39 mouse cellular contexts compared by ENCODE assay signal in genomic region chr13:59762791-59763190, GRCm38 (mm10). TPM values are rescaled to one million over a fixed set of nuclear protein-coding genes. Genes with fewer than 3 reads are reported as not detected.
DNase-seq lines count a peak whose midpoint lies in the region; ATAC-seq and TF ChIP-seq lines count a peak whose summit lies in the region.
"Had no signal": no experiment of that assay in that cellular context is flagged by ENCODE, and none has a peak within 500 bp of the region (broad histone marks: within the 10 kb centered on the region; RNA-seq: fewer than 3 reads in every experiment).

No protein-coding gene starts in this region.

- peak overlapping the region in 1 of 2 experiments; percentile 1; a peak in 3 of 4 replicates for H3K4me3 ChIP-seq in liver, embryonic 14.5 days (ENCODE audit: insufficient read depth in 1 of 2, low read depth in 2 of 2, low read length in 2 of 2)
- H3K4me3 ChIP-seq in midbrain, embryonic 16.5 days (ENCODE audit: low read depth, low read length), result no peak overlapping the region
- H3K4me3 ChIP-seq: heart, embryonic 10.5 days; heart, embryonic 15.5 days; hindbrain, embryonic 12.5 days; intestine, embryonic 15.5 days; layer of hippocampus, adult 2 months; limb, embryonic 12.5 days had no signal

- ATAC-seq in erythroid progenitor cell, adult 5-6 weeks (replicated peaks; ENCODE audit: low FRiP score, poor library complexity, severe bottlenecking), result peak; percentile 89
- peak; percentile 80 for ATAC-seq in liver, embryonic 14.5 days (ENCODE audit: insufficient read depth)
- ATAC-seq in megakaryocyte-erythroid progenitor cell, adult 5-6 weeks (replicated peaks; ENCODE audit: low FRiP score, low TSS enrichment, poor library complexity, severe bottlenecking), result peak; percentile 89
- ATAC-seq in midbrain, embryonic 16.5 days, result no peak
- ATAC-seq: forebrain, embryonic 14.5 days; hindbrain, postnatal 0 days; intestine, embryonic 15.5 days; lung, postnatal 0 days had no signal

- peaks cover 84% of the 10 kb centered on the region for H3K36me3 ChIP-seq in liver, embryonic 14.5 days (replicated peaks; ENCODE audit: control insufficient read depth, insufficient read depth, low read depth)
- H3K36me3 ChIP-seq in midbrain, embryonic 16.5 days (ENCODE audit: control insufficient read depth, insufficient read depth, low read length), result peaks cover 22% of the 10 kb centered on the region; the same call in 1 of the 2 replicates

- H3K9ac ChIP-seq in liver, embryonic 14.5 days (replicated peaks), result peak overlapping the region; percentile 52
- no peak overlapping the region for H3K9ac ChIP-seq in midbrain, embryonic 16.5 days (ENCODE audit: low read depth, low read length)
- H3K9ac ChIP-seq: heart, embryonic 15.5 days; hindbrain, embryonic 12.5 days; intestine, embryonic 15.5 days; limb, embryonic 12.5 days had no signal

- 39% methylated on average over 7 of the region's 7 CpGs for WGBS in liver, embryonic 14.5 days (ENCODE audit: insufficient replicate concordance)
- WGBS in midbrain, embryonic 16.5 days, result 93% methylated on average over 7 of the region's 7 CpGs

- peak; percentile 65 for TF ChIP-seq EP300 in liver, embryonic 14.5 days (IDR thresholded peaks at IDR 0.05; ENCODE audit: low read depth)

- no peak for TF ChIP-seq CTCF in liver, embryonic 14.5 days (IDR thresholded peaks at IDR 0.05; ENCODE audit: low read depth)

- peak overlapping the region; percentile 48 for H3K4me2 ChIP-seq in liver, embryonic 14.5 days (ENCODE audit: low read depth)
- no peak overlapping the region for H3K4me2 ChIP-seq in midbrain, embryonic 16.5 days (ENCODE audit: low read length)
- H3K4me2 ChIP-seq: heart, embryonic 15.5 days; hindbrain, embryonic 12.5 days; intestine, embryonic 15.5 days; limb, embryonic 12.5 days; midbrain, embryonic 11.5 days had no signal

- peak overlapping the region; percentile 75 for H3K27ac ChIP-seq in liver, embryonic 14.5 days
- no peak overlapping the region for H3K27ac ChIP-seq in midbrain, embryonic 16.5 days (ENCODE audit: low read length)
- H3K27ac ChIP-seq: heart, embryonic 10.5 days; heart, embryonic 15.5 days; hindbrain, embryonic 12.5 days; hindbrain, postnatal 0 days; intestine, embryonic 15.5 days; layer of hippocampus, adult 2 months; limb, embryonic 12.5 days had no signal

- peak; percentile 55 for DNase-seq in c-Kit-positive CD71-positive TER-119-positive erythroid progenitor cells, embryonic 14.5 days (ENCODE audit: low spot score)
- peak; percentile 59 to 63 (median 60) for DNase-seq in liver, embryonic 14.5 days (ENCODE audit: low read depth in 3 of 3, low spot score in 3 of 3)
- no peak for DNase-seq in testis, postnatal 14 days (ENCODE audit: low spot score)
- no peak for DNase-seq in layer of hippocampus, postnatal 36 days
- DNase-seq: adrenal gland, postnatal 10 days; B cell, adult 2 months; cerebellum, adult 18-20 months; cerebellum, postnatal 14 days; gastrocnemius, postnatal 14 days; kidney, adult 2 months; kidney, postnatal 36 days; lung, adult 18-20 months; lung, postnatal 4 days; right cerebral cortex, postnatal 14 days; thymus, adult 18-20 months; thymus, postnatal 25 days had no signal

- H3K9me3 ChIP-seq in liver, embryonic 14.5 days (ENCODE audit: control insufficient read depth, low read length), result no peaks in the 10 kb centered on the region
- H3K9me3 ChIP-seq in midbrain, embryonic 16.5 days (replicated peaks; ENCODE audit: control insufficient read depth, low read length, poor library complexity, severe bottlenecking), result no peaks in the 10 kb centered on the region
- H3K9me3 ChIP-seq: heart, embryonic 10.5 days; heart, embryonic 15.5 days; hindbrain, embryonic 12.5 days; intestine, embryonic 15.5 days; limb, embryonic 12.5 days had no signal

- no peaks in the 10 kb centered on the region for H3K27me3 ChIP-seq in liver, embryonic 14.5 days (ENCODE audit: control insufficient read depth, insufficient read depth, low read length)
- no peaks in the 10 kb centered on the region for H3K27me3 ChIP-seq in midbrain, embryonic 16.5 days (ENCODE audit: control insufficient read depth, insufficient read depth, low read depth, low read length)
- H3K27me3 ChIP-seq: heart, embryonic 15.5 days; hindbrain, embryonic 12.5 days; intestine, embryonic 15.5 days; limb, embryonic 12.5 days had no signal

- H3K4me1 ChIP-seq in liver, embryonic 14.5 days (replicated peaks; ENCODE audit: control insufficient read depth in 2 of 2, insufficient read depth in 2 of 2, low read length in 1 of 2), result peaks cover 39 to 42% of the 10 kb centered on the region in 2 experiments
- H3K4me1 ChIP-seq in midbrain, embryonic 16.5 days (ENCODE audit: control insufficient read depth, insufficient read depth, low read length), result peaks cover 14% of the 10 kb centered on the region

RNA-seq across cellular contexts. Expression of gene Isca1, which starts 6.8 kb away (rescaled TPM):
- 543 and 663 TPM in 2 replicates for total RNA-seq in erythroid progenitor cell, adult 5-6 weeks (2015; ENCODE audit: low replicate concordance)
- total RNA-seq in erythroid progenitor cell, adult 5-6 weeks (2017; ENCODE audit: low replicate concordance), result 331 and 419 TPM in 2 replicates
- polyA plus RNA-seq in liver, embryonic 14.5 days (2012; rRNA removed), result 120 and 138 TPM in 2 replicates
- 252 and 281 TPM in 2 replicates for polyA plus RNA-seq in liver, embryonic 14.5 days (2014; fragmentation: Nextera tagmentation; extraction: Ambion mirVana)
- 160 and 164 TPM in 2 replicates for total RNA-seq in megakaryocyte-erythroid progenitor cell, adult 5-6 weeks (2014; fragmentation: Nextera tagmentation)
- total RNA-seq in megakaryocyte-erythroid progenitor cell, adult 5-6 weeks (2017), result 73.3 and 92.6 TPM in 2 replicates
- polyA plus RNA-seq in midbrain, embryonic 16.5 days (2015; fragmentation: Nextera tagmentation; extraction: Ambion mirVana), result 164 and 165 TPM in 2 replicates
- total RNA-seq in layer of hippocampus, postnatal 36 days (2021), result 100 to 1,000 TPM; 142 to 155 TPM

RNA-seq across cellular contexts. Expression of gene 1700014D04Rik, which starts 16.2 kb away (rescaled TPM):
- 2.9 and 3.2 TPM in 2 replicates for total RNA-seq in erythroid progenitor cell, adult 5-6 weeks (2015; ENCODE audit: low replicate concordance)
- total RNA-seq in erythroid progenitor cell, adult 5-6 weeks (2017; ENCODE audit: low replicate concordance), result 0.13 TPM in 1 of 2 replicates, not detected in the other
- 0.02 and 0.03 TPM in 2 replicates for polyA plus RNA-seq in liver, embryonic 14.5 days (2012; rRNA removed)
- 0.03 and 0.33 TPM in 2 replicates for polyA plus RNA-seq in liver, embryonic 14.5 days (2014; fragmentation: Nextera tagmentation; extraction: Ambion mirVana)
- not detected in 2 replicates for total RNA-seq in megakaryocyte-erythroid progenitor cell, adult 5-6 weeks (2014; fragmentation: Nextera tagmentation)
- 0.19 and 0.38 TPM in 2 replicates for total RNA-seq in megakaryocyte-erythroid progenitor cell, adult 5-6 weeks (2017)
- 0.24 and 0.52 TPM in 2 replicates for polyA plus RNA-seq in midbrain, embryonic 16.5 days (2015; fragmentation: Nextera tagmentation; extraction: Ambion mirVana)
- total RNA-seq in layer of hippocampus, postnatal 36 days (2021), result 1 to 10 TPM in 1 of 2 experiments, under 1 TPM in 1; 0.55 to 1.0 TPM
- total RNA-seq: adrenal gland, postnatal 10 days; gastrocnemius, postnatal 14 days; granulocyte monocyte progenitor cell, adult 5-6 weeks; heart, postnatal 25 days had no signal
- polyA plus RNA-seq: embryonic facial prominence, embryonic 14.5 days; forebrain, embryonic 14.5 days; heart, embryonic 10.5 days; hindbrain, embryonic 12.5 days; intestine, embryonic 15.5 days; kidney, embryonic 16.5 days; small intestine, adult 2 months; stomach, embryonic 16.5 days had no signal

RNA-seq across cellular contexts. Expression of gene Gm49354, which starts 19.3 kb away (rescaled TPM):
- not detected in 2 replicates for total RNA-seq in erythroid progenitor cell, adult 5-6 weeks (2015; ENCODE audit: low replicate concordance)
- 217 and 577 TPM in 2 replicates for total RNA-seq in erythroid progenitor cell, adult 5-6 weeks (2017; ENCODE audit: low replicate concordance)
- 0.35 TPM in 1 of 2 replicates, not detected in the other for polyA plus RNA-seq in liver, embryonic 14.5 days (2012; rRNA removed)
- not detected in 2 replicates for polyA plus RNA-seq in liver, embryonic 14.5 days (2014; fragmentation: Nextera tagmentation; extraction: Ambion mirVana)
- total RNA-seq in megakaryocyte-erythroid progenitor cell, adult 5-6 weeks (2014; fragmentation: Nextera tagmentation), result not detected in 2 replicates
- not detected in 2 replicates for total RNA-seq in megakaryocyte-erythroid progenitor cell, adult 5-6 weeks (2017)
- not detected in 2 replicates for polyA plus RNA-seq in midbrain, embryonic 16.5 days (2015; fragmentation: Nextera tagmentation; extraction: Ambion mirVana)
- not detected for total RNA-seq in layer of hippocampus, postnatal 36 days (2021)
- total RNA-seq: adrenal gland, postnatal 10 days; gastrocnemius, postnatal 14 days; granulocyte monocyte progenitor cell, adult 5-6 weeks; heart, postnatal 25 days; hindbrain, postnatal 0 days; layer of hippocampus, adult 2 months; layer of hippocampus, postnatal 14 days; left cerebral cortex, postnatal 14 days had no signal
- polyA plus RNA-seq: cortical plate, adult 2 months; embryonic facial prominence, embryonic 14.5 days; forebrain, embryonic 14.5 days; heart, embryonic 10.5 days; heart, embryonic 15.5 days; hindbrain, embryonic 12.5 days; hindbrain, postnatal 0 days; intestine, embryonic 15.5 days; kidney, adult 2 months; kidney, embryonic 16.5 days; limb, embryonic 12.5 days; lung, postnatal 0 days; midbrain, embryonic 11.5 days; neural tube, embryonic 14.5 days; small intestine, adult 2 months; stomach, embryonic 16.5 days had no signal

RNA-seq across cellular contexts. Expression of gene Spata31d1d, which starts 31.2 kb away (rescaled TPM):
- not detected in 2 replicates for total RNA-seq in erythroid progenitor cell, adult 5-6 weeks (2015; ENCODE audit: low replicate concordance)
- total RNA-seq in erythroid progenitor cell, adult 5-6 weeks (2017; ENCODE audit: low replicate concordance), result not detected in 2 replicates
- 0.02 TPM in 1 of 2 replicates, not detected in the other for polyA plus RNA-seq in liver, embryonic 14.5 days (2012; rRNA removed)
- 0.03 TPM in 1 of 2 replicates, not detected in the other for polyA plus RNA-seq in liver, embryonic 14.5 days (2014; fragmentation: Nextera tagmentation; extraction: Ambion mirVana)
- not detected in 2 replicates for total RNA-seq in megakaryocyte-erythroid progenitor cell, adult 5-6 weeks (2014; fragmentation: Nextera tagmentation)
- total RNA-seq in megakaryocyte-erythroid progenitor cell, adult 5-6 weeks (2017), result 0.42 TPM in 1 of 2 replicates, not detected in the other
- polyA plus RNA-seq in midbrain, embryonic 16.5 days (2015; fragmentation: Nextera tagmentation; extraction: Ambion mirVana), result not detected in 2 replicates
- total RNA-seq in layer of hippocampus, postnatal 36 days (2021), result not detected
- total RNA-seq: adrenal gland, postnatal 10 days; gastrocnemius, postnatal 14 days; granulocyte monocyte progenitor cell, adult 5-6 weeks; heart, postnatal 25 days; hindbrain, postnatal 0 days; layer of hippocampus, adult 2 months; layer of hippocampus, postnatal 14 days had no signal
- polyA plus RNA-seq: embryonic facial prominence, embryonic 14.5 days; forebrain, embryonic 14.5 days; heart, embryonic 10.5 days; heart, embryonic 15.5 days; hindbrain, embryonic 12.5 days; hindbrain, postnatal 0 days; intestine, embryonic 15.5 days; kidney, adult 2 months; kidney, embryonic 16.5 days; limb, embryonic 12.5 days; lung, postnatal 0 days; midbrain, embryonic 11.5 days; neural tube, embryonic 14.5 days; small intestine, adult 2 months; stomach, embryonic 16.5 days had no signal

RNA-seq across cellular contexts. Expression of gene Spata31d1b, which starts 50.7 kb away (rescaled TPM):
- not detected in 2 replicates for total RNA-seq in erythroid progenitor cell, adult 5-6 weeks (2015; ENCODE audit: low replicate concordance)
- not detected in 2 replicates for total RNA-seq in erythroid progenitor cell, adult 5-6 weeks (2017; ENCODE audit: low replicate concordance)
- not detected in 2 replicates for polyA plus RNA-seq in liver, embryonic 14.5 days (2012; rRNA removed)
- polyA plus RNA-seq in liver, embryonic 14.5 days (2014; fragmentation: Nextera tagmentation; extraction: Ambion mirVana), result not detected in 2 replicates
- not detected in 2 replicates for total RNA-seq in megakaryocyte-erythroid progenitor cell, adult 5-6 weeks (2014; fragmentation: Nextera tagmentation)
- not detected in 2 replicates for total RNA-seq in megakaryocyte-erythroid progenitor cell, adult 5-6 weeks (2017)
- not detected in 2 replicates for polyA plus RNA-seq in midbrain, embryonic 16.5 days (2015; fragmentation: Nextera tagmentation; extraction: Ambion mirVana)
- under 1 TPM; 0.07 to 0.20 TPM for total RNA-seq in layer of hippocampus, postnatal 36 days (2021)
- total RNA-seq: adrenal gland, postnatal 10 days; gastrocnemius, postnatal 14 days; granulocyte monocyte progenitor cell, adult 5-6 weeks; heart, postnatal 25 days; left cerebral cortex, postnatal 14 days had no signal
- polyA plus RNA-seq: forebrain, embryonic 14.5 days; heart, embryonic 10.5 days; heart, embryonic 15.5 days; hindbrain, embryonic 12.5 days; hindbrain, postnatal 0 days; intestine, embryonic 15.5 days; kidney, embryonic 16.5 days; limb, embryonic 12.5 days; lung, postnatal 0 days; neural tube, embryonic 14.5 days; small intestine, adult 2 months; stomach, embryonic 16.5 days had no signal

Comparison
In these comparisons a context has a peak if more than half of its experiments do, and no peak if none do; other contexts are left out.
1. DNase-seq: peak in c-Kit-positive CD71-positive TER-119-positive erythroid progenitor cells, embryonic 14.5 days (single experiment) and liver, embryonic 14.5 days (3 of 3); none in testis, postnatal 14 days (single experiment) and layer of hippocampus, postnatal 36 days (0 of 2).